Mouse (Mus musculus) heart, adult 11 months (tissue): ENCODE results near the gene Arid1a.

Experiments
- DNase-seq: peaks from one replicate; pipeline ENCODE4 v3.0.0; 2022

Gene Arid1a

GRCm38 (mm10) chr4:133729541-133730093 is 27.0 kb downstream of the Arid1a start:
- DNase-seq: peak; percentile 100

GRCm38 (mm10) chr4:133729007-133729406 is 27.6 kb downstream of the Arid1a start:
- DNase-seq: peak; percentile 94

- DNase-seq: no peak
Measured at GRCm38 (mm10) chr4:133728256-133728655, 28.3 kb downstream of the Arid1a start.

- no peak for DNase-seq
Measured at GRCm38 (mm10) chr4:133725706-133726105, 30.9 kb downstream of the Arid1a start.

- peak; percentile 60 for DNase-seq
Measured at GRCm38 (mm10) chr4:133719791-133720190, 36.8 kb downstream of the Arid1a start.

GRCm38 (mm10) chr4:133712755-133713154 is 43.8 kb downstream of the Arid1a start:
- no peak for DNase-seq

GRCm38 (mm10) chr4:133711307-133712076 is 45.1 kb downstream of the Arid1a start:
- no peak for DNase-seq

GRCm38 (mm10) chr4:133709395-133709794 is 47.2 kb downstream of the Arid1a start:
- DNase-seq: no peak

- DNase-seq: no peak
Measured at GRCm38 (mm10) chr4:133707464-133707863, 49.1 kb downstream of the Arid1a start.

GRCm38 (mm10) chr4:133706956-133707355 is 49.6 kb downstream of the Arid1a start:
- DNase-seq: peak; percentile 99

GRCm38 (mm10) chr4:133705062-133705461 is 51.5 kb downstream of the Arid1a start:
- DNase-seq: no peak

GRCm38 (mm10) chr4:133700905-133701368 is 55.6 kb downstream of the Arid1a start:
- DNase-seq: peak; percentile 99

GRCm38 (mm10) chr4:133695363-133695762 is 61.2 kb downstream of the Arid1a start:
- no peak for DNase-seq

GRCm38 (mm10) chr4:133690252-133690651 is 66.3 kb downstream of the Arid1a start:
- peak; percentile 96 for DNase-seq

- DNase-seq: peak; percentile 96
Measured at GRCm38 (mm10) chr4:133688417-133689067, 68.0 kb downstream of the Arid1a start.

- no peak for DNase-seq
Measured at GRCm38 (mm10) chr4:133687126-133687525, 69.4 kb downstream of the Arid1a start.

GRCm38 (mm10) chr4:133686512-133686911 is 70.1 kb downstream of the Arid1a start:
- peak; percentile 93 for DNase-seq

GRCm38 (mm10) chr4:133680206-133680786 is 76.3 kb downstream of the Arid1a start:
- no peak for DNase-seq

- DNase-seq: no peak
Measured at GRCm38 (mm10) chr4:133679629-133680028, 76.9 kb downstream of the Arid1a start.

GRCm38 (mm10) chr4:133677266-133677665 is 79.3 kb downstream of the Arid1a start:
- no peak for DNase-seq

- DNase-seq: no peak
Measured at GRCm38 (mm10) chr4:133676189-133676588, 80.4 kb downstream of the Arid1a start.

GRCm38 (mm10) chr4:133675594-133676016 is 81.0 kb downstream of the Arid1a start:
- DNase-seq: peak; percentile 97

- no peak for DNase-seq
Measured at GRCm38 (mm10) chr4:133674331-133674695, 82.3 kb downstream of the Arid1a start.
